Mouse (Mus musculus) CH12.LX (cell line): ENCODE results near the gene Chsy1. TPM values are rescaled to one million over a fixed set of nuclear protein-coding genes. Genes with fewer than 3 reads are reported as not detected.

Source experiments
- DNase-seq: peaks from one replicate; pipeline ENCODE4 v3.0.0-alpha.2; 2013; ENCODE audit errors: extremely low read depth
- H3K27ac ChIP-seq: 2 replicates; pipeline ENCODE4 v1.5.1; 2012; ENCODE audit warnings: low read depth, mild to moderate bottlenecking, control low read depth, moderate library complexity; ENCODE audit not compliant: insufficient read depth
- H3K27me3 ChIP-seq: replicated peaks from 2 replicates; pipeline ENCODE3; 2012; ENCODE audit warnings: inconsistent platforms
- H3K36me3 ChIP-seq, 2 experiments: replicated peaks in 1 of 2; 2 replicates each; pipeline versions ENCODE3 to v1.6.1; 2012; ENCODE audit warnings: inconsistent platforms in 1 of 2, low read length in 1 of 2, mild to moderate bottlenecking in 1 of 2, mixed read lengths in 1 of 2, moderate library complexity in 1 of 2; ENCODE audit not compliant: control insufficient read depth in 1 of 2, insufficient read depth in 1 of 2
- H3K4me1 ChIP-seq, 2 experiments: 2 replicates each; pipeline ENCODE4 v1.6.1; 2012; ENCODE audit warnings: inconsistent platforms in 1 of 2, moderate library complexity in 1 of 2; ENCODE audit not compliant: insufficient read depth in 2 of 2, control insufficient read depth in 1 of 2
- H3K4me2 ChIP-seq: 2 replicates; pipeline ENCODE4 v1.6.1; 2012; ENCODE audit warnings: low read depth, mild to moderate bottlenecking, control low read depth; ENCODE audit not compliant: poor library complexity, insufficient read depth, severe bottlenecking
- H3K4me3 ChIP-seq, 3 experiments: fragments of 150-350 bp in 1 of 3; sonication (generic) in 1 of 3; replicated peaks in 1 of 3; 2 replicates each; pipeline versions ENCODE3 to v1.5.1; 2011 to 2012; ENCODE audit warnings: low read depth in 2 of 3, low read length in 2 of 3, mild to moderate bottlenecking in 2 of 3, moderate library complexity in 2 of 3, control low read depth in 1 of 3, improper control_type of control experiment in 1 of 3, inconsistent platforms in 1 of 3, mixed read lengths in 1 of 3; ENCODE audit not compliant: poor library complexity in 1 of 3
- H3K79me2 ChIP-seq: replicated peaks from 2 replicates; pipeline ENCODE4 v1.6.1; 2012; ENCODE audit warnings: mild to moderate bottlenecking, moderate library complexity; ENCODE audit not compliant: control insufficient read depth, poor library complexity, insufficient read depth, severe bottlenecking; ENCODE audit errors: extremely low read depth
- H3K9ac ChIP-seq: 2 replicates; pipeline ENCODE4 v1.6.1; 2012; ENCODE audit warnings: low read depth, mild to moderate bottlenecking, control low read depth, moderate library complexity; ENCODE audit not compliant: insufficient read depth
- H3K9me3 ChIP-seq: replicated peaks from 2 replicates; pipeline ENCODE3; 2012; ENCODE audit warnings: low read length, inconsistent platforms, mixed read lengths
- CHD2 ChIP-seq: IDR thresholded peaks from 2 replicates; pipeline ENCODE4 v1.6.1; 2011; ENCODE audit warnings: low read length, improper control_type of control experiment
- EP300 ChIP-seq: IDR thresholded peaks from 2 replicates; pipeline ENCODE4 v1.6.1; 2011; ENCODE audit warnings: low read length, improper control_type of control experiment
- GABPA ChIP-seq: IDR thresholded peaks from 2 replicates; pipeline ENCODE4 v1.6.1; 2012; ENCODE audit warnings: low read depth, low read length, improper control_type of control experiment, inconsistent platforms; ENCODE audit not compliant: insufficient replicate concordance
- IRF4 ChIP-seq: IDR thresholded peaks from 2 replicates; pipeline ENCODE4 v1.6.1; 2014; ENCODE audit warnings: low read depth, mild to moderate bottlenecking, inconsistent platforms, low read length, improper control_type of control experiment
- KAT2A ChIP-seq: IDR thresholded peaks from 2 replicates; pipeline ENCODE4 v1.6.1; 2012; ENCODE audit warnings: low read length, improper control_type of control experiment, inconsistent platforms; ENCODE audit not compliant: insufficient replicate concordance
- MAFK ChIP-seq: IDR thresholded peaks from 2 replicates; pipeline ENCODE4 v1.6.1; 2011; ENCODE audit warnings: low read length, improper control_type of control experiment; ENCODE audit not compliant: insufficient replicate concordance
- MAX ChIP-seq: IDR thresholded peaks from 2 replicates; pipeline ENCODE4 v1.6.1; 2011; ENCODE audit warnings: low read length, improper control_type of control experiment
- MEF2A ChIP-seq: IDR thresholded peaks from 2 replicates; pipeline ENCODE4 v1.6.1; 2014; ENCODE audit warnings: low read depth, mild to moderate bottlenecking, inconsistent platforms, low read length, improper control_type of control experiment, borderline replicate concordance
- MYC ChIP-seq: IDR thresholded peaks from 2 replicates; pipeline ENCODE4 v1.6.1; 2011; ENCODE audit warnings: low read depth, mild to moderate bottlenecking, improper control_type of control experiment, low read length
- NELFE ChIP-seq: IDR thresholded peaks from 2 replicates; pipeline ENCODE4 v1.6.1; 2011; ENCODE audit warnings: low read depth, low read length, improper control_type of control experiment
- NRF1 ChIP-seq: IDR thresholded peaks from 2 replicates; pipeline ENCODE4 v1.6.1; 2014; ENCODE audit warnings: low read depth, mild to moderate bottlenecking, inconsistent platforms, low read length, improper control_type of control experiment, moderate library complexity
- RAD21 ChIP-seq: IDR thresholded peaks from 2 replicates; pipeline ENCODE4 v1.6.1; 2011; ENCODE audit warnings: low read depth, mild to moderate bottlenecking, low read length, improper control_type of control experiment, moderate library complexity
- TBP ChIP-seq: conservative IDR thresholded peaks from 2 replicates; pipeline ENCODE4 v1.6.1; 2011; ENCODE audit warnings: low read depth, low read length, improper control_type of control experiment
- TCF12 ChIP-seq: IDR thresholded peaks from 2 replicates; pipeline ENCODE4 v1.6.1; 2014; ENCODE audit warnings: low read depth, mild to moderate bottlenecking, inconsistent platforms, low read length, improper control_type of control experiment
- USF2 ChIP-seq: conservative IDR thresholded peaks from 2 replicates; pipeline ENCODE4 v1.6.1; 2011; ENCODE audit warnings: low read depth, low read length, improper control_type of control experiment
- ZC3H11A ChIP-seq: IDR thresholded peaks from 2 replicates; pipeline ENCODE4 v1.6.1; 2012; ENCODE audit warnings: low read depth, mild to moderate bottlenecking, inconsistent platforms, low read length, improper control_type of control experiment
- ZNF384 ChIP-seq: IDR thresholded peaks from 2 replicates; pipeline ENCODE4 v1.6.1; 2012; ENCODE audit warnings: low read depth, low read length, improper control_type of control experiment, inconsistent platforms
- dilution Hi-C: fragments of 300-500 bp; cut with MboI; formaldehyde crosslinking; loops from 2 replicates; pipeline ENCODE4 v1.14.3; 2020; ENCODE audit warnings: low sequenced_read_pairs; ENCODE audit not compliant: extremely low pct_unique_long_range_greater_than_20kb, extremely low pct_ligation_motif_present
- in situ Hi-C: fragments of 300-500 bp; cut with MboI; formaldehyde crosslinking; loops from 3 replicates; pipeline ENCODE4 v1.14.3; 2019; ENCODE audit warnings: low sequenced_read_pairs, low pct_ligation_motif_present, low pct_unique_long_range_greater_than_20kb, mixed read lengths
- polyA plus RNA-seq: library from polyadenylated mRNA; unstranded; fragments of >175 nt; gene quantifications from 2 replicates; pipeline ENCODE4 v1.2.1, GENCODE M21; 2012; ENCODE audit warnings: low read depth; ENCODE audit not compliant: insufficient read length
- total RNA-seq, 2 experiments: library from RNA; depleted of rRNA; stranded (reverse); fragments of 300-350 nt in 1 of 2; fragments of >200 nt in 1 of 2; gene quantifications; 2 replicates each; pipeline ENCODE4 v1.2.3; 2012 to 2014

Gene Chsy1
- total and polyA plus RNA-seq, 3 experiments = 2.3 to 5.5 (median 2.5) TPM

DNA sequence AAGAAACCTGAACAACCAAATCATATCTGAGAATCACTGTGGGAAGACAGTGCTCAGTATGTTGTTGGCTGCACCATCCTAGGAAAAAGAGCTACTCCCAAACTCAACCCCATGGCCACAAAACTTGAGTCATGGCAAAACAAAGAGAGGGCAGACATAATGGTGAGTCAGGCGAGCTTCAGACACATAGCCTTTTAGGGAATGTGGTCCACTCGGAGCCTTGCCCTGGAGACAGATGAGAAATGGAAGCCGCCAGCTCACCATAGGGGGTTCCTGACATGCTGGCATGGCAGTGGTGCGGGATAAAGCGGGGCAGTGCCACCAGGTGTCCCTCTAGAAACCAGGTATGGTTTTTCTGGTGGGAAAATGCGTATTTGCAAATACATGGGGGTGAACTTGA, 68.8 kb downstream of the Chsy1 start:
- peaks cover 0 to 8% of the 10 kb centered on the region in 2 experiments for H3K36me3 ChIP-seq
- H3K27ac ChIP-seq = no peak overlapping the region
- no peak for DNase-seq
- peaks cover 3% of the 10 kb centered on the region for H3K9me3 ChIP-seq
- dilution Hi-C loops (no loop called here), in situ Hi-C loops (loop anchor here (10.0 kb wide), 1 partner anchor 63 kb away; no protein-coding TSS in a partner anchor)
- no peaks in the 10 kb centered on the region for H3K27me3 ChIP-seq
- TF ChIP-seq TBP (no peak), ZC3H11A (no peak)
- no peak overlapping the region for H3K9ac ChIP-seq
- H3K79me2 ChIP-seq = no peaks in the 10 kb centered on the region
- H3K4me2 ChIP-seq = no peak overlapping the region
- peaks cover 7 to 32% of the 10 kb centered on the region in 2 experiments for H3K4me1 ChIP-seq
- H3K4me3 ChIP-seq = no peak overlapping the region

DNA sequence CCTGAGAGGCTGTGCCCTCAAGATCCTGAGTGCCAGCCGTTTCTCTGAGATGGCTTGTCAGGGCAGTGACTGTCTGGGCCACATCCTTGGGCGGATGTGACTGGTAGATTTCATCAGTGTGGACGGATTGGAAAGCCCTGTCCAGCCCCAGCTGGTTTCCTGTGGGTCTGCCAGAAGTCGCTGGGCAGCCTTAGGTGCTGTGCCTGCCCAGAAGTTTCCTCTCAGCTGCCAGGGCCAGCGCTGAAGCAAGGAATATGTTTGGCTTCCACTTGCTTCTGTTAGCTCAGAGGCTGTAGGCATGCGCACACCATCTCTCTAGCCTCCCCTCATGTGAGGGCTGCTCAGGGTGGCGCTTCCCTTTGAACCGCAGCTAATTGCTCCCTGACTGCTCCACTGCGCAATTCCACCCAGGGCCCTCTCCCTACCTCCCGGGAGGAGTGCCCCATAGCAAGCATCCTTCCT, 69.8 kb downstream of the Chsy1 start:
- no peak overlapping the region for H3K4me2 ChIP-seq
- no peaks in the 10 kb centered on the region for H3K79me2 ChIP-seq
- DNase-seq = no peak
- no peak overlapping the region for H3K9ac ChIP-seq
- no peak overlapping the region for H3K27ac ChIP-seq
- H3K27me3 ChIP-seq = no peaks in the 10 kb centered on the region
- H3K9me3 ChIP-seq = peaks cover 3% of the 10 kb centered on the region
- no peak overlapping the region for H3K4me3 ChIP-seq
- TF ChIP-seq MEF2A (no peak), EP300 (no peak), MAFK (no peak), IRF4 (no peak), TBP (no peak), CHD2 (no peak), RAD21 (no peak), USF2 (no peak), NRF1 (no peak), GABPA (no peak), ZC3H11A (no peak), MYC (no peak), MAX (no peak), TCF12 (no peak), NELFE (no peak), KAT2A (no peak), ZNF384 (no peak)
- in situ Hi-C loops (loop anchor here (10.0 kb wide), 1 partner anchor 64 kb away; no protein-coding TSS in a partner anchor), dilution Hi-C loops (no loop called here)
- H3K4me1 ChIP-seq = peaks cover 7 to 40% of the 10 kb centered on the region in 2 experiments
- H3K36me3 ChIP-seq = peaks cover 0 to 5% of the 10 kb centered on the region in 2 experiments
